Mouse (Mus musculus): ENCODE data around the gene Olfr25. TPM values are rescaled to one million over a fixed set of nuclear protein-coding genes. Genes with fewer than 3 reads are reported as not detected.

Gene Olfr25
- polyA plus RNA-seq (2015; fragmentation: Nextera tagmentation; extraction: Ambion mirVana), result not detected in 2 replicates

DNA sequence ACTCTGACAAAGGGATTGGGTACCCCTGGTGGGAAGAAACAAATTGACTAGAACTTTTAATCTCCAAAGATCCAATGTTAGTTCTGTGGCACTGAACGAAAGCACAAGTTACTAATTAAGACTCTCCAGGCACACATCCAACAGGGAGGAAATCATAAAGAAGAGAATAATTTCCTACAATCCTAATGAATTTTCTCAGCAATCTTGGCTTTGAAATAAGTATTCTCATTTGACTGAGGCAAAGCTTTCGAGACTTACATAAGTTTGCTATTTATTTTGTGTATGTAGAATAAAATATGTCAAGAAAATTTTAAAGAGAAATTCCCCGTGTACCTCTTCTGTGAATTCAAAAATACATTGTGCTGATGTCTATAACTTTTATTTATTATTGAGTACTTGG, at the start of gene Olfr25:
Gene Olfr25 (plus strand): TSS at position 301 of the 400 bp plus-strand sequence.
- ATAC-seq (replicated peaks), result no peak
- Histone ChIP-seq H3K4me2 (no peak within 1 kb of the TSS), H3K27ac (no peak within 1 kb of the TSS), H3K36me3 (replicated peaks) (no peaks in the 10 kb centered on the region), H3K4me1 (no peaks in the 10 kb centered on the region), H3K27me3 (replicated peaks) (no peaks in the 10 kb centered on the region), H3K4me3 (no peak within 1 kb of the TSS), H3K9ac (no peak within 1 kb of the TSS), H3K9me3 (no peaks in the 10 kb centered on the region)
- WGBS, result 68% methylated on average over 3 of the region's 3 CpGs

DNA sequence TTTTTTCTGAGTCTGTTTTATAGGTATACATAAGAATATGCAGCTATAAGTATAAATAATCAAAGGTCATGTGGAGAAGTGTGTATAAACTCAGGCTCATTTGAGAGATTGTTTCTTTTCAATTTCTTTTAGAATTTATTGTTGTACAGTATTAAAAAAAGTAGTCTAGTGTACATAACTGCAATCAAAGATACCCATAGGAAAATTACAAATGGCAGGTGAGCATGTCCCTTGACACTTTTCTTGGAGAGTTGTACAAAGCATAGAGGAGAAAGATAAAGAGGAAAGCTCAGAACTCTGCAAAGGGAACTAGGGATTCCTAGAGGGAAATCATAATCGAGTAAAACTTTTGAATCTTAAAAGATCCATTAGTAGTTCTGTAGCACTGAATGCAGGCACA, 38.1 kb upstream of the Olfr25 start, which contains the start of gene Olfr896-ps1:
Gene Olfr896-ps1 (plus strand): TSS at position 301 of the 400 bp plus-strand sequence.
- WGBS, result 89% methylated on average over 1 of the region's 1 CpGs
- Histone ChIP-seq H3K27me3 (replicated peaks) (no peaks in the 10 kb centered on the region), H3K9me3 (no peaks in the 10 kb centered on the region), H3K4me2 (no peak within 1 kb of the TSS), H3K9ac (no peak within 1 kb of the TSS), H3K36me3 (replicated peaks) (no peaks in the 10 kb centered on the region), H3K4me1 (no peaks in the 10 kb centered on the region), H3K4me3 (no peak within 1 kb of the TSS), H3K27ac (no peak within 1 kb of the TSS)
- ATAC-seq (replicated peaks), result no peak

DNA sequence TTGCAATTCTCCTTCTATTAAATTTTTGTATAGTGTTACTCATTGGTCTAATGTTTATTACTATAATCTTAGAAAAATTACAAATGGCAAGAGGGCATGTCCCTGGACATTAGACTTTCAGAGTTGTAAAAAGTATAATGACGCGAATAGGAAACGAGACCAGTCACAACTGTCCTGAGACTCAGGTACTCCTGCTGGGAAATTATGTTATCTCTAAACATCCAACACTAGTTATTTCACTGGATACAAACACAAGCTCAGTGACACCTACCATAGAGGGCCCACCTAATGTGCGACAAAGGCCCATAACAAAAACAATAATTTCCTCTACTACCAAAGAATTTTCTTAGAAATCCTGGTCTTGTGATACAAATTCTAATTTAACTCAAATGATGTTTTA, 19.3 kb downstream of the Olfr25 start, which contains the start of gene Olfr898:
Gene Olfr898 (plus strand): TSS at position 301 of the 400 bp plus-strand sequence.
- Histone ChIP-seq H3K9ac (no peak within 1 kb of the TSS), H3K27me3 (replicated peaks) (no peaks in the 10 kb centered on the region), H3K4me2 (no peak within 1 kb of the TSS), H3K4me3 (no peak within 1 kb of the TSS), H3K4me1 (no peaks in the 10 kb centered on the region), H3K9me3 (no peaks in the 10 kb centered on the region), H3K36me3 (replicated peaks) (no peaks in the 10 kb centered on the region), H3K27ac (no peak within 1 kb of the TSS)
- WGBS, result 96% methylated on average over 4 of the region's 4 CpGs
- no peak for ATAC-seq (replicated peaks)

DNA sequence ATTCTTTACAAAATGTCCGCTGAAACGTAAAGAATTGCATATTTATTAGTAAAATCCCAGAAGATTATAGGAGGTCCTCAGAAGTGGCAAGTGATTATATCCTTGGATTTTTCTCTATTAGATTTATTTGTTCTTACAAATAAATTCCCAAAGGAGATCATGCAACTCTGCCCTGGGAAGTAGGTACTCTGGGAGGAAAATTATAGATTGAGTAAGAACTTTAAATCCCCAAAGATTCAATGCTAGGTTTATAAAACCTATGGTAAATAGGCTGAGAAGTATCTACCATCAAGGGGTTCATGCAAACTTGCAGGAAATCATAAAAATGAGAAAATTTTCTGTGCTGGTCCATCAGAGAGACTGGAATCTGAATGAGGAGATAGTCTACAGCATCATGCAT, 37.7 kb downstream of the Olfr25 start, which contains the start of gene Olfr250:
Gene Olfr250 (plus strand): TSS at position 301 of the 400 bp plus-strand sequence.
- no peaks in the 10 kb centered on the region for H3K36me3 ChIP-seq (replicated peaks)
- H3K4me2 ChIP-seq, result no peak within 1 kb of the TSS
- H3K4me1 ChIP-seq, result no peaks in the 10 kb centered on the region
- 83% methylated on average over 2 of the region's 2 CpGs for WGBS
- H3K9me3 ChIP-seq, result no peaks in the 10 kb centered on the region
- no peak for ATAC-seq (replicated peaks)
- H3K27me3 ChIP-seq (replicated peaks), result no peaks in the 10 kb centered on the region
- H3K4me3 ChIP-seq, result no peak within 1 kb of the TSS
- no peak within 1 kb of the TSS for H3K27ac ChIP-seq
- no peak within 1 kb of the TSS for H3K9ac ChIP-seq

DNA sequence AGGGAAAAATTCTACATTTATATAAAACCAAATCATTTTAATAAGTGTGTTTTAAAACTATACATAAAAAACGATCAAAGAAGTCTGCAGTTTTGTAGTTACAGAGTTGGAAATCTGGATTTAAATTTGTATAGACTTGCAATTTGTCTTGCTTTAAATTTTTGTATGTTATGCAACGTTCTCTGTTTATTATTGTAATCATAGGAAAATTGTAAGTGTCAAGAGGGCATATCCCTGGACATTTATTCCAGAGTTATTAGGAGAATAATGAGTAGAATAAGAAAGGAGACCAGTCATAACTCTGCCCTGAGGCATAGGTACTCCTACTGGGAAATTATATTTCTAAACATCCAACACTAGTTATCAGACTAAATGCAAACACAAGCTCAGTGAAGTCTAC, 47.9 kb downstream of the Olfr25 start, which contains the start of gene Olfr251:
Gene Olfr251 (plus strand): TSS at position 301 of the 400 bp plus-strand sequence.
- Histone ChIP-seq H3K4me2 (no peak within 1 kb of the TSS), H3K4me3 (no peak within 1 kb of the TSS), H3K9ac (no peak within 1 kb of the TSS), H3K27ac (no peak within 1 kb of the TSS), H3K27me3 (replicated peaks) (no peaks in the 10 kb centered on the region), H3K4me1 (no peaks in the 10 kb centered on the region), H3K36me3 (replicated peaks) (no peaks in the 10 kb centered on the region), H3K9me3 (no peaks in the 10 kb centered on the region)
- WGBS, result 74% methylated on average over 2 of the region's 2 CpGs
- no peak for ATAC-seq (replicated peaks)

Other genes with a start within 250 kb of the Olfr25 start
- gene Olfr887, start 245.0 kb upstream of the Olfr25 start, polyA plus RNA-seq (2015; fragmentation: Nextera tagmentation; extraction: Ambion mirVana), result not detected in 2 replicates
- gene Olfr888, start 220.9 kb upstream of the Olfr25 start, polyA plus RNA-seq (2015; fragmentation: Nextera tagmentation; extraction: Ambion mirVana), result not detected in 2 replicates
- 0.05 and 0.08 TPM in 2 replicates for gene Olfr889, start 213.9 kb upstream of the Olfr25 start, polyA plus RNA-seq (2015; fragmentation: Nextera tagmentation; extraction: Ambion mirVana)
- not detected in 2 replicates for gene Olfr890, start 186.5 kb upstream of the Olfr25 start, polyA plus RNA-seq (2015; fragmentation: Nextera tagmentation; extraction: Ambion mirVana)
- not detected in 2 replicates for gene Olfr891, start 148.2 kb upstream of the Olfr25 start, polyA plus RNA-seq (2015; fragmentation: Nextera tagmentation; extraction: Ambion mirVana)
- gene Olfr893, start 120.7 kb upstream of the Olfr25 start, polyA plus RNA-seq (2015; fragmentation: Nextera tagmentation; extraction: Ambion mirVana), result not detected in 2 replicates
- not detected in 2 replicates for gene Olfr894, start 111.0 kb upstream of the Olfr25 start, polyA plus RNA-seq (2015; fragmentation: Nextera tagmentation; extraction: Ambion mirVana)
- not detected in 2 replicates for gene Olfr143, start 76.3 kb upstream of the Olfr25 start, polyA plus RNA-seq (2015; fragmentation: Nextera tagmentation; extraction: Ambion mirVana)
- gene Olfr895, start 61.2 kb upstream of the Olfr25 start, polyA plus RNA-seq (2015; fragmentation: Nextera tagmentation; extraction: Ambion mirVana), result not detected in 2 replicates
- gene Olfr896-ps1, start 38.0 kb upstream of the Olfr25 start, polyA plus RNA-seq (2015; fragmentation: Nextera tagmentation; extraction: Ambion mirVana), result not detected in 2 replicates
- not detected in 2 replicates for gene Olfr898, start 19.4 kb downstream of the Olfr25 start, polyA plus RNA-seq (2015; fragmentation: Nextera tagmentation; extraction: Ambion mirVana)
- gene Olfr250, start 37.8 kb downstream of the Olfr25 start, polyA plus RNA-seq (2015; fragmentation: Nextera tagmentation; extraction: Ambion mirVana), result not detected in 2 replicates
- gene Olfr251, start 48.0 kb downstream of the Olfr25 start, polyA plus RNA-seq (2015; fragmentation: Nextera tagmentation; extraction: Ambion mirVana), result not detected in 2 replicates
- not detected in 2 replicates for gene Olfr147, start 72.6 kb downstream of the Olfr25 start, polyA plus RNA-seq (2015; fragmentation: Nextera tagmentation; extraction: Ambion mirVana)
- not detected in 2 replicates for gene Olfr901, start 100.4 kb downstream of the Olfr25 start, polyA plus RNA-seq (2015; fragmentation: Nextera tagmentation; extraction: Ambion mirVana)
- not detected in 2 replicates for gene Olfr902, start 118.6 kb downstream of the Olfr25 start, polyA plus RNA-seq (2015; fragmentation: Nextera tagmentation; extraction: Ambion mirVana)
- not detected in 2 replicates for gene Olfr904, start 134.1 kb downstream of the Olfr25 start, polyA plus RNA-seq (2015; fragmentation: Nextera tagmentation; extraction: Ambion mirVana)
- gene Olfr905, start 142.0 kb downstream of the Olfr25 start, polyA plus RNA-seq (2015; fragmentation: Nextera tagmentation; extraction: Ambion mirVana), result not detected in 2 replicates
- not detected in 2 replicates for gene Olfr906, start 158.0 kb downstream of the Olfr25 start, polyA plus RNA-seq (2015; fragmentation: Nextera tagmentation; extraction: Ambion mirVana)
- gene Olfr907, start 166.7 kb downstream of the Olfr25 start, polyA plus RNA-seq (2015; fragmentation: Nextera tagmentation; extraction: Ambion mirVana), result not detected in 2 replicates
- not detected in 2 replicates for gene Olfr911-ps1, start 192.5 kb downstream of the Olfr25 start, polyA plus RNA-seq (2015; fragmentation: Nextera tagmentation; extraction: Ambion mirVana)
- not detected in 2 replicates for gene Olfr910, start 208.8 kb downstream of the Olfr25 start, polyA plus RNA-seq (2015; fragmentation: Nextera tagmentation; extraction: Ambion mirVana)